Mouse (Mus musculus) heart, embryonic 13.5 days (tissue): ENCODE measurements around the gene Kif1a. TPM values are rescaled to one million over a fixed set of nuclear protein-coding genes. Genes with fewer than 3 reads are reported as not detected.

Experiments
- ATAC-seq: fragments of 200-750 bp; cut with Nextera tagmentation; 2 replicates; pipeline ENCODE4 v1.8.0; 2017; ENCODE audit warnings: moderate TSS enrichment; ENCODE audit not compliant: insufficient number of reproducible peaks, low FRiP score, low TSS enrichment; ENCODE audit errors: extremely low read depth
- H3K27ac ChIP-seq: fragments of 300-500 bp; sonication (generic); replicated peaks from 2 replicates; pipeline ENCODE4 v1.5.1; 2015; ENCODE audit warnings: moderate library complexity, mild to moderate bottlenecking, inconsistent platforms
- H3K27me3 ChIP-seq: fragments of 300-500 bp; sonication (generic); replicated peaks from 2 replicates; pipeline ENCODE4 v1.6.1; 2015; ENCODE audit warnings: mild to moderate bottlenecking, inconsistent platforms
- H3K36me3 ChIP-seq: fragments of 300-500 bp; sonication (generic); 2 replicates; pipeline ENCODE4 v1.6.1; 2015; ENCODE audit warnings: mild to moderate bottlenecking, inconsistent platforms
- H3K4me1 ChIP-seq: fragments of 300-500 bp; sonication (generic); 2 replicates; pipeline ENCODE4 v1.6.1; 2015; ENCODE audit warnings: inconsistent platforms
- H3K4me2 ChIP-seq: fragments of 300-500 bp; sonication (generic); 2 replicates; pipeline ENCODE4 v1.6.1; 2015; ENCODE audit warnings: inconsistent platforms, mild to moderate bottlenecking, moderate library complexity
- H3K4me3 ChIP-seq: fragments of 300-500 bp; sonication (generic); 2 replicates; pipeline ENCODE4 v1.5.1; 2015; ENCODE audit warnings: moderate library complexity, mild to moderate bottlenecking, inconsistent platforms
- H3K9ac ChIP-seq: fragments of 300-500 bp; sonication (generic); 2 replicates; pipeline ENCODE4 v1.6.1; 2015; ENCODE audit warnings: inconsistent platforms, mild to moderate bottlenecking, moderate library complexity
- H3K9me3 ChIP-seq: fragments of 300-500 bp; sonication (generic); 2 replicates; pipeline ENCODE4 v1.6.1; 2016; ENCODE audit warnings: inconsistent platforms
- WGBS: fragments of 180-500 bp; shearing (Covaris S2); methylation state at CpG from one replicate; pipeline ENCODE4 v1.1.7; 2015; ENCODE audit warnings: mixed read lengths; 5-methylcytosine and 5-hydroxymethylcytosine counted together
- polyA plus RNA-seq: library from polyadenylated mRNA; unstranded; fragments of >200 nt; fragmentation: Nextera tagmentation; extraction: Ambion mirVana; gene quantifications from 2 replicates; pipeline ENCODE4 v1.2.1, GENCODE M21; 2015

Gene Kif1a
- polyA plus RNA-seq, 1 experiment from 2014 or later = 9.7 TPM

GRCm38 (mm10) chr1:93015136-93015535, 86.6 kb downstream of the Kif1a start:
- H3K4me2 ChIP-seq = no peak overlapping the region
- H3K27me3 ChIP-seq = peaks cover 6% of the 10 kb centered on the region; the same call in 1 of the 2 replicates
- H3K4me3 ChIP-seq = no peak overlapping the region
- no peaks in the 10 kb centered on the region for H3K4me1 ChIP-seq
- ATAC-seq = no peak
- no peak overlapping the region for H3K9ac ChIP-seq
- H3K27ac ChIP-seq = no peak overlapping the region
- 45% methylated on average over 2 of the region's 2 CpGs for WGBS
- H3K36me3 ChIP-seq = no peaks in the 10 kb centered on the region
- H3K9me3 ChIP-seq = no peaks in the 10 kb centered on the region

GRCm38 (mm10) chr1:93014460-93014859, 87.3 kb downstream of the Kif1a start:
- no peaks in the 10 kb centered on the region for H3K36me3 ChIP-seq
- 0 out of 2 replicates have a peak, but pooled peaks cover 5% of the 10 kb centered on the region for H3K27me3 ChIP-seq
- H3K4me2 ChIP-seq = no peak overlapping the region
- no peak overlapping the region for H3K9ac ChIP-seq
- no peaks in the 10 kb centered on the region for H3K9me3 ChIP-seq
- peaks cover 6% of the 10 kb centered on the region for H3K4me1 ChIP-seq
- H3K27ac ChIP-seq = no peak overlapping the region
- H3K4me3 ChIP-seq = no peak overlapping the region
- ATAC-seq = 0 out of 2 replicates have a peak, but pooled peaks have one; percentile 4

GRCm38 (mm10) chr1:93013367-93013766, 88.4 kb downstream of the Kif1a start:
- no peaks in the 10 kb centered on the region for H3K36me3 ChIP-seq
- peaks cover 14% of the 10 kb centered on the region for H3K4me1 ChIP-seq
- no peaks in the 10 kb centered on the region for H3K9me3 ChIP-seq
- no peak overlapping the region for H3K4me2 ChIP-seq
- 0 out of 2 replicates have a peak, but pooled peaks cover 3% of the 10 kb centered on the region for H3K27me3 ChIP-seq
- H3K27ac ChIP-seq = no peak overlapping the region
- no peak overlapping the region for H3K4me3 ChIP-seq
- no peak for ATAC-seq
- 68% methylated on average over 4 of the region's 4 CpGs for WGBS
- H3K9ac ChIP-seq = no peak overlapping the region

GRCm38 (mm10) chr1:93012103-93012585, 89.6 kb downstream of the Kif1a start:
- no peak overlapping the region for H3K9ac ChIP-seq
- H3K36me3 ChIP-seq = no peaks in the 10 kb centered on the region
- H3K9me3 ChIP-seq = no peaks in the 10 kb centered on the region
- 61% methylated on average over 7 of the region's 7 CpGs for WGBS
- H3K4me3 ChIP-seq = no peak overlapping the region
- H3K4me2 ChIP-seq = no peak overlapping the region
- ATAC-seq = no peak
- H3K27ac ChIP-seq = no peak overlapping the region
- peaks cover 14% of the 10 kb centered on the region for H3K4me1 ChIP-seq
- peaks cover 3% of the 10 kb centered on the region; the same call in 1 of the 2 replicates for H3K27me3 ChIP-seq

- H3K27ac ChIP-seq = no peak overlapping the region
- H3K4me3 ChIP-seq = no peak overlapping the region
- H3K9ac ChIP-seq = no peak overlapping the region
- no peak overlapping the region for H3K4me2 ChIP-seq
- peaks cover 17% of the 10 kb centered on the region for H3K27me3 ChIP-seq
- ATAC-seq = no peak
- 29% methylated on average over 3 of the region's 3 CpGs for WGBS
- no peaks in the 10 kb centered on the region for H3K36me3 ChIP-seq
- H3K4me1 ChIP-seq = peaks cover 14% of the 10 kb centered on the region
- no peaks in the 10 kb centered on the region for H3K9me3 ChIP-seq
Observed at GRCm38 (mm10) chr1:93010731-93011130, 91.0 kb downstream of the Kif1a start.

GRCm38 (mm10) chr1:93009196-93009595, 92.6 kb downstream of the Kif1a start:
- Histone ChIP-seq H3K9ac (no peak overlapping the region), H3K27ac (no peak overlapping the region), H3K36me3 (no peaks in the 10 kb centered on the region), H3K27me3 (peaks cover 21% of the 10 kb centered on the region), H3K4me2 (no peak overlapping the region), H3K4me3 (no peak overlapping the region), H3K4me1 (peaks cover 14% of the 10 kb centered on the region), H3K9me3 (no peaks in the 10 kb centered on the region)
- ATAC-seq = no peak
- WGBS = 14% methylated on average over 4 of the region's 4 CpGs

- Histone ChIP-seq H3K36me3 (no peaks in the 10 kb centered on the region), H3K9me3 (peaks cover 3% of the 10 kb centered on the region; the same call in 1 of the 2 replicates), H3K9ac (no peak within 1 kb of the TSS), H3K4me3 (no peak within 1 kb of the TSS), H3K27ac (no peak within 1 kb of the TSS), H3K4me1 (peaks cover 14% of the 10 kb centered on the region), H3K27me3 (peaks cover 21% of the 10 kb centered on the region), H3K4me2 (no peak within 1 kb of the TSS)
- 59% methylated on average over 7 of the region's 7 CpGs for WGBS
- ATAC-seq = no peak
Observed at GRCm38 (mm10) chr1:93006061-93006460, 95.7 kb downstream of the Kif1a start, which contains the start of gene Aqp12. Gene Aqp12 (plus strand): TSS chr1:93006334.

GRCm38 (mm10) chr1:92992880-92993279, 108.9 kb downstream of the Kif1a start:
- Histone ChIP-seq H3K9ac (no peak overlapping the region), H3K4me1 (no peaks in the 10 kb centered on the region), H3K36me3 (no peaks in the 10 kb centered on the region), H3K4me3 (no peak overlapping the region), H3K4me2 (no peak overlapping the region), H3K9me3 (no peaks in the 10 kb centered on the region), H3K27ac (no peak overlapping the region), H3K27me3 (peaks cover 17% of the 10 kb centered on the region)
- no peak for ATAC-seq
- WGBS = 67% methylated on average over 2 of the region's 2 CpGs

- WGBS = 73% methylated on average over 6 of the region's 6 CpGs
- H3K27ac ChIP-seq = no peak overlapping the region
- ATAC-seq = no peak
- H3K27me3 ChIP-seq = peaks cover 13% of the 10 kb centered on the region
- no peak overlapping the region for H3K9ac ChIP-seq
- H3K36me3 ChIP-seq = no peaks in the 10 kb centered on the region
- H3K9me3 ChIP-seq = no peaks in the 10 kb centered on the region
- no peak overlapping the region for H3K4me2 ChIP-seq
- no peaks in the 10 kb centered on the region for H3K4me1 ChIP-seq
- no peak overlapping the region for H3K4me3 ChIP-seq
Observed at GRCm38 (mm10) chr1:92992214-92992855, 109.4 kb downstream of the Kif1a start.

- H3K9ac ChIP-seq = no peak overlapping the region
- no peak overlapping the region for H3K4me2 ChIP-seq
- H3K4me3 ChIP-seq = no peak overlapping the region
- H3K9me3 ChIP-seq = no peaks in the 10 kb centered on the region
- no peak for ATAC-seq
- peaks cover 13% of the 10 kb centered on the region for H3K27me3 ChIP-seq
- no peak overlapping the region for H3K27ac ChIP-seq
- H3K36me3 ChIP-seq = no peaks in the 10 kb centered on the region
- H3K4me1 ChIP-seq = no peaks in the 10 kb centered on the region
- 54% methylated on average over 4 of the region's 4 CpGs for WGBS
Observed at GRCm38 (mm10) chr1:92989891-92990290, 111.9 kb downstream of the Kif1a start.

GRCm38 (mm10) chr1:92988894-92989293, 112.9 kb downstream of the Kif1a start:
- Histone ChIP-seq H3K9me3 (no peaks in the 10 kb centered on the region), H3K27me3 (peaks cover 13% of the 10 kb centered on the region), H3K4me3 (no peak overlapping the region), H3K4me1 (no peaks in the 10 kb centered on the region), H3K27ac (no peak overlapping the region), H3K4me2 (no peak overlapping the region), H3K9ac (no peak overlapping the region), H3K36me3 (no peaks in the 10 kb centered on the region)
- WGBS = 68% methylated on average over 4 of the region's 4 CpGs
- ATAC-seq = no peak

GRCm38 (mm10) chr1:92984999-92985398, 116.8 kb downstream of the Kif1a start:
- Histone ChIP-seq H3K9ac (no peak overlapping the region), H3K27ac (no peak overlapping the region), H3K9me3 (no peaks in the 10 kb centered on the region), H3K4me3 (no peak overlapping the region), H3K4me2 (no peak overlapping the region), H3K4me1 (peaks cover 14% of the 10 kb centered on the region), H3K27me3 (peaks cover 13% of the 10 kb centered on the region), H3K36me3 (no peaks in the 10 kb centered on the region)
- no peak for ATAC-seq
- 78% methylated on average over 5 of the region's 5 CpGs for WGBS
